Mouse (Mus musculus) spleen, adult 2 months (tissue): ENCODE results near the gene Dcun1d1.

Experiments
- CTCF ChIP-seq: fragments of 200-500 bp; IDR thresholded peaks from 2 replicates; pipeline ENCODE4 v1.5.1; 2011; ENCODE audit warnings: mild to moderate bottlenecking, inconsistent platforms; ENCODE audit not compliant: insufficient read depth, insufficient read length, insufficient replicate concordance; ENCODE audit errors: extremely low read depth
- POLR2A ChIP-seq: fragments of 200-500 bp; IDR thresholded peaks from 2 replicates; pipeline ENCODE4 v1.6.1; 2011; ENCODE audit warnings: low read depth, low read length, inconsistent platforms

DNA sequence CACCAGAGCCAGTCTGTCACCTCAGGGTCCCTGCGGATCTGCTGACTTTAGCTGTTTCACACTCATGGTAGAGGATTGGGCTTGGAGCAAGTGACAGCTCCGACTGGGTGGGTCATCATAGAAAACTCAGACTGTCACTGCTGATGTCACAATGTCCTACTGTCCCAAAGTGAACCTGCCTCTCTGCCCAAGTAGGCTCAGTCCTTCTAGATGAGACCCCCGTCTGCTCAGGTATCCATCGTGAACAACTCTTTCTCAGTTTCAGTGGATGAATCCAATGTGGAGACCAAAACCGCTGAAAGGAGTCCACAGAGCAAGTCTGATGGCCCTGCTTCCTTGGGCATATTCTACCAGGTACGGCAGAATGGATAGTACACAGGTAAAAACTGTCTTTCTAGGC is at the start of gene Dcun1d1:
- no peak for TF ChIP-seq CTCF
- TF ChIP-seq POLR2A = no peak
